Mouse (Mus musculus): ENCODE measurements at regions not wholly inside any gene's neighbourhood (a gene's known extent, or its start where the extent isn't known, plus 50 kb on each side); places are given as distances from the start of the nearest gene placed in this dataset.

DNA sequence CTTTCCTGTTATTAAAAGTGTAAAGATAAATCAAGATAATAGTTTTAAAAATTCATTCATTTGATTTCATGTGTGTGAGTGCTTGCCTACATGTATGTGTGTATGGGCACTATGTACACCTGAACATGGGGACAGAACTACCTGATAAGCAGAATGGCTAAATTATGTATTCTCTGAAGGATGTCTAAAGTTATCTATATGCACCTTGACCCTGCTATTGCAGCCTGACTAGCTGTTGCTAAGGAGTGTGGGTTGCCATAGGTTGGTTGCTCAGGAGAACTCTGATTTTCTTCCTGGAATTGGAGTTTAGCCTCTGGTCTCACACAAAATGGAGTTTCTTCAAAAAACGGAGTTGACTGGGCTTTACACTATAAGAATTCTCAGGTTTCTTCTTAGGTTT, 234.5 kb upstream of the Gap43 start:
- TF ChIP-seq CTCF (conservative IDR thresholded peaks at IDR 0.05; ENCODE audit: low read length) (no peak), POU5F1 (IDR thresholded peaks at IDR 0.05; ENCODE audit: borderline replicate concordance, low read length) (no peak)
